Mouse (Mus musculus) ES-E14 (cell line): ENCODE measurements at regions not wholly inside any gene's neighbourhood (a gene's known extent, or its start where the extent isn't known, plus 50 kb on each side); places are given as distances from the start of the nearest gene placed in this dataset.

Experiments
- CHD2 ChIP-seq: IDR thresholded peaks from 2 replicates; pipeline ENCODE4 v1.6.1; 2014; ENCODE audit warnings: mild to moderate bottlenecking, low read depth, low read length, inconsistent platforms
- HCFC1 ChIP-seq: IDR thresholded peaks from 2 replicates; pipeline ENCODE4 v1.6.1; 2012; ENCODE audit warnings: low read length, inconsistent platforms, borderline replicate concordance; ENCODE audit not compliant: insufficient read depth
- MAFK ChIP-seq: IDR thresholded peaks from 2 replicates; pipeline ENCODE4 v1.6.1; 2014; ENCODE audit warnings: mild to moderate bottlenecking, low read depth, low read length, inconsistent platforms; ENCODE audit not compliant: insufficient read depth
- ZC3H11A ChIP-seq: IDR thresholded peaks from 2 replicates; pipeline ENCODE4 v1.6.1; 2012; ENCODE audit warnings: low read depth, mild to moderate bottlenecking, inconsistent platforms, low read length, borderline replicate concordance
- ZNF384 ChIP-seq: IDR thresholded peaks from 2 replicates; pipeline ENCODE4 v1.6.1; 2012; ENCODE audit warnings: low read depth, low read length, inconsistent platforms

DNA sequence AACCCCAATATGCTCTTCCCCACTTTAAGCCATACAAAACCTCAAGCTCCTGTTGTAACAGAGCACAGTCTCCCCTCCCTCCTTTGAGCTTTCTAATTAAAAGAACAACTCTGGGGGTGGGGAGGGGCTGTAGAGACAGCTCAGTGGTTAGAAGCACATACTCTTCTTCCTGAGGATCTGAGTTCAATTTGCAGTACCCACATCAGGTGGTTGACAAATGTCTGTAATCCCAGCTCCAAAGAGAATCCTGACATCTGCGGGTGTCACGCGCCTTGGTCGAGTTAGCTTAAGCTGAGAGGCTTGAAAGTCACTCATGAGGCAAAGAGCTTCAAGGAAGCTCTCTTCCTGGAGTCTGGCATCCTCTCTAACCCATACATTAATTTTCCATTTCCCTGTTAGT is 1154.6 kb upstream of the Ghitm start:
- TF ChIP-seq HCFC1 (no peak), ZNF384 (no peak), CHD2 (no peak), ZC3H11A (no peak), MAFK (no peak)
